Mouse (Mus musculus): ENCODE data around the gene Eno3. TPM values are rescaled to one million over a fixed set of nuclear protein-coding genes. Genes with fewer than 3 reads are reported as not detected.

The Eno3 gene
- polyA plus RNA-seq (2015; fragmentation: Nextera tagmentation; extraction: Ambion mirVana) = 6.0 and 8.1 TPM in 2 replicates

DNA sequence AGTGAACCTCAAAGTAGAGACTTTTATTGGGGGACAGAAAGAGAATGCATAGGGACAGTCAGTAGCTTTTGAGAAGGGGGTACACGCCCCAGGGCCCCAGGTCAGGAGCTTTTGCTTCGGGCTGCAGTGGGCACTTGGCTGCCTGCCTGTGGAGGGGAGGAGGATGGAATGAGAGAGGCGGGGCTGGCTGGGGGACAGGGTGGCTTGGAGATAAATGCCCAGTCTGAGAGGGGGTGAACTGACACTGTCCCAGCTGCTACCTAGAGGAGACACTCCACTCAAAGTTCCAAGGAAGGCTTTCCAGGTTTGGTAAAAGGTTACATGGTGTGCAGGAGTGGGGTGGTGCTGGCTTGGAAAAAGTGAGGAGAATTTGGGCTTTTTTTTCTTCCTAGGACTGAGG is at the start of gene Eno3:
Gene Eno3, plus strand, starts transcription at position 239 of the 400 bp plus-strand sequence.
- no peak for ATAC-seq
- peak within 1 kb of the TSS; percentile 95 for H3K4me3 ChIP-seq (ENCODE audit: low read depth, low read length)
- no peaks in the 10 kb centered on the region for H3K27me3 ChIP-seq (ENCODE audit: control insufficient read depth, insufficient read depth, low read depth, low read length)
- peak within 1 kb of the TSS; percentile 59 for H3K9ac ChIP-seq (ENCODE audit: low read depth, low read length)
- H3K27ac ChIP-seq (ENCODE audit: low read length) = no peak within 1 kb of the TSS
- no peaks in the 10 kb centered on the region for H3K36me3 ChIP-seq (ENCODE audit: control insufficient read depth, insufficient read depth, low read length)
- 15% methylated on average over 3 of the region's 3 CpGs for WGBS
- H3K4me1 ChIP-seq (ENCODE audit: control insufficient read depth, insufficient read depth, low read length) = peaks cover 27% of the 10 kb centered on the region
- no peaks in the 10 kb centered on the region for H3K9me3 ChIP-seq (replicated peaks; ENCODE audit: control insufficient read depth, low read length, poor library complexity, severe bottlenecking)
- H3K4me2 ChIP-seq (ENCODE audit: low read length) = peak within 1 kb of the TSS; percentile 83

DNA sequence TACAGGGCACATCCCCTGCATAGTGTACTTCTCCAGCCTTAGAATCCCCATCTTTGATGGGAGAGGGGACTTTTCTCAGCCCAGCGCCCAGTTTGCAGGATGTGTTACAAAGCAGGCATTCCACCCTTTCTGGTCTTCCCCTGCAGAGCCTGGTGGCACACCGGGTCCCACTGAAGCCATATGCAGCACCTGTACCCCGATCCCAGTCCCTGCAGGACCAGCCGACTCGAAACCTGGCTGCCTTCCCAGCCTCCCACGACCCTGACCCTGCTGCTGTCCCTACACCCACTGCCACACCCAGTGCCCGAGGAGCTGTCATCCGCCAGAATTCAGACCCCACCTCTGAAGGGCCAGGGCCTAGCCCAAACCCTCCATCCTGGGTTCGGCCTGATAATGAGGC is 49.4 kb upstream of the Eno3 start:
- Histone ChIP-seq H3K9me3 (replicated peaks; ENCODE audit: control insufficient read depth, low read length, poor library complexity, severe bottlenecking) (no peaks in the 10 kb centered on the region), H3K4me1 (ENCODE audit: control insufficient read depth, insufficient read depth, low read length) (no peaks in the 10 kb centered on the region), H3K4me3 (ENCODE audit: low read depth, low read length) (no peak overlapping the region), H3K27me3 (ENCODE audit: control insufficient read depth, insufficient read depth, low read depth, low read length) (no peaks in the 10 kb centered on the region), H3K27ac (ENCODE audit: low read length) (no peak overlapping the region), H3K36me3 (ENCODE audit: control insufficient read depth, insufficient read depth, low read length) (peaks cover 44% of the 10 kb centered on the region), H3K4me2 (ENCODE audit: low read length) (no peak overlapping the region), H3K9ac (ENCODE audit: low read depth, low read length) (no peak overlapping the region)
- 94% methylated on average over 9 of the region's 9 CpGs for whole genome bisulfite sequencing
- ATAC-seq = no peak

DNA sequence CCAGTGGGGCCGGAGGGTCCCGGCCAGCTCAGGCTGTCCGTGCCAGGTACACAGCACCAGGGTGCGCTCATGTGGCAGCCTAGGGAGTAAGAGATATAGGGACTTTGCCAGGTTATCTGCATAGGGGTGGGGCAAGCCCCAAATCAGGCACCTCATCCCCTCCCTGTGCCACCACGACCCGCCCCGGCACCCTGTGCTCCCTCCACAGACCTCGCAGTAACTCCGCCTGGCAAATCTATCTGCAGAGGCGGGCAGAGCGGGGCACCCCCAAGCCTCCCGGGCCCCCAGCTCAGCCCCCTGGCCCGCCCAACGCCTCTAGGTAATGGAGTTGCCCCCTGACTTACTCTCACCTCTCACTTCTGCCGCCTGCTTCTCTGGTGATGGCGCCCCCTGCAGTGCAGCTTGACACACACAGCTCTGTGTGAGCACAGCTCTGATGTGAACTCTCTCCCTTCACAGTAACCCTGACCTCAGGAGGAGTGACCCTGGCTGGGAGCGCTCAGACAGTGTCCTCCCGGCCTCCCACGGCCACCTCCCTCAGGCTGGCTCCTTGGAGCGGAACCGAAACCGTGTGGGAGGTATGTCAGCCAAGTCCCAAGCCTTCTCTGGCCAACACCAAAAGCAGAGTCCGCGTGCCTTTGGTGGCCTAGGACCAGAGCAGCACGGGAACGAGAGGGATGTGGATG is 48.5 kb upstream of the Eno3 start:
- no peaks in the 10 kb centered on the region for H3K9me3 ChIP-seq (replicated peaks; ENCODE audit: control insufficient read depth, low read length, poor library complexity, severe bottlenecking)
- no peak for ATAC-seq
- H3K4me1 ChIP-seq (ENCODE audit: control insufficient read depth, insufficient read depth, low read length) = no peaks in the 10 kb centered on the region
- no peak overlapping the region for H3K4me2 ChIP-seq (ENCODE audit: low read length)
- no peak overlapping the region for H3K27ac ChIP-seq (ENCODE audit: low read length)
- H3K4me3 ChIP-seq (ENCODE audit: low read depth, low read length) = no peak overlapping the region
- peaks cover 45% of the 10 kb centered on the region for H3K36me3 ChIP-seq (ENCODE audit: control insufficient read depth, insufficient read depth, low read length)
- 83% methylated on average over 26 of the region's 26 CpGs for WGBS
- H3K27me3 ChIP-seq (ENCODE audit: control insufficient read depth, insufficient read depth, low read depth, low read length) = no peaks in the 10 kb centered on the region
- no peak overlapping the region for H3K9ac ChIP-seq (ENCODE audit: low read depth, low read length)

DNA sequence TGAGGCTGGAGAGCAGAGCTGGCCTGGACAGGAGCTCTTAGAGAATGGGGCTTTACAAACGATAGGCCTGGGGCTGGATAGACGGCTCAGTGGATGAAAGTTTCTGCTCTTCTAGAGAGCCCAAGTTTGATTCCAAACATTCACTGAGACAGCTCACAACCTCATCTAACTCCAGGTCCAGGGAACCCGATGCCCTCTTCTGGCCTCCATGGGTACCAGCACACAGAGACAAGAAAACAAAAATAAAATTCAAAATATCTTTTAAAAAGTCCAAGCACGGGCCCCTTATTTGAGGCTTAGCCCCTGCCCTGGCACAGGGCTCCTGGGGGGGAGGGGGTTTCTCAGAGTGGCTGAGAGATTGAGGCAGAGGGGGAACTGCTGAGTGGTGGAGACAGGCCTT is 46.2 kb upstream of the Eno3 start:
- no peaks in the 10 kb centered on the region for H3K9me3 ChIP-seq (replicated peaks; ENCODE audit: control insufficient read depth, low read length, poor library complexity, severe bottlenecking)

DNA sequence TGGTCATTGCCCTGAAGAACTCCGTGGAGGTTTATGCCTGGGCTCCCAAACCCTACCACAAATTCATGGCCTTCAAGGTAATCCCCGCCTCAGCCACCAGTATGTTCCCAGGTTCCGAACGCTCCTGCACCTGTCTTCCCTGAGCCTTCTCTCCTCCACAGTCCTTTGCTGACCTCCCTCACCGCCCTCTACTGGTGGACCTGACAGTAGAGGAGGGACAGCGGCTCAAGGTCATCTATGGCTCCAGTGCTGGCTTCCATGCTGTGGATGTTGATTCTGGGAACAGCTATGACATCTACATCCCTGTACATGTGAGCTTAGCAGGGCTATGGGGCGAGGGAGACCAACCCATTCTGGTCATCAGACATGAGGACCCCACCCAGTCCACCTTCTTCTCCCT is 44.5 kb upstream of the Eno3 start:
- Histone ChIP-seq H3K9me3 (replicated peaks; ENCODE audit: control insufficient read depth, low read length, poor library complexity, severe bottlenecking) (no peaks in the 10 kb centered on the region), H3K36me3 (ENCODE audit: control insufficient read depth, insufficient read depth, low read length) (peaks cover 33% of the 10 kb centered on the region), H3K4me3 (ENCODE audit: low read depth, low read length) (no peak overlapping the region), H3K27me3 (ENCODE audit: control insufficient read depth, insufficient read depth, low read depth, low read length) (no peaks in the 10 kb centered on the region), H3K9ac (ENCODE audit: low read depth, low read length) (no peak overlapping the region), H3K27ac (ENCODE audit: low read length) (no peak overlapping the region), H3K4me1 (ENCODE audit: control insufficient read depth, insufficient read depth, low read length) (peaks cover 3% of the 10 kb centered on the region; the same call in 1 of the 2 replicates), H3K4me2 (ENCODE audit: low read length) (no peak overlapping the region)
- no peak for ATAC-seq
- WGBS = 84% methylated on average over 7 of the region's 7 CpGs

More for the DNA sequence above, 46.2 kb upstream of the Eno3 start:
- Histone ChIP-seq H3K36me3 (ENCODE audit: control insufficient read depth, insufficient read depth, low read length) (peaks cover 41% of the 10 kb centered on the region), H3K9ac (ENCODE audit: low read depth, low read length) (no peak overlapping the region), H3K4me1 (ENCODE audit: control insufficient read depth, insufficient read depth, low read length) (peaks cover 3% of the 10 kb centered on the region; the same call in 1 of the 2 replicates), H3K27ac (ENCODE audit: low read length) (no peak overlapping the region), H3K27me3 (ENCODE audit: control insufficient read depth, insufficient read depth, low read depth, low read length) (no peaks in the 10 kb centered on the region), H3K4me2 (ENCODE audit: low read length) (no peak overlapping the region), H3K4me3 (ENCODE audit: low read depth, low read length) (no peak overlapping the region)
- no peak for ATAC-seq
- 92% methylated on average over 4 of the region's 4 CpGs for WGBS

DNA sequence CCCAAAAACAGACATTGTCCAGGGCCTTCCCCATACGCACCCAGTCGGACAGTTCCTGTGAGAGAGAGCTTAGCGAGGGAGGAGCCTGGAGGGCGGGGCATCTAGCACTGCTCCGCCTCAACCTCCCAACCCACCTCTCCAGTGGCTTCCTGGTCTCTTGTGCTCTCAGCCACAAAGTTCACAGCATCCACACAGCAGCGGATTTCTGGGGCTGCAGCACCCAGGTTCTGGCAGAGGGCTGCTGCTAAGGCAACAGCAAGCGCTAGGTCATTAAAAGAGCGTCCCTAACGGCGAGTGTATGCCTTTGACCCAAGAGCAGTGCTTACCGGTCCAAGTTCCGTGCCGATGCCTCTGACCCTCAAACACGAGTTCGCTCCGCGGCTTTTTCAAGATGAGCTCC is 41.9 kb upstream of the Eno3 start:
- 3% methylated on average over 17 of the region's 17 CpGs for WGBS
- Histone ChIP-seq H3K27ac (ENCODE audit: low read length) (no peak overlapping the region), H3K4me3 (ENCODE audit: low read depth, low read length) (peak overlapping the region; percentile 13; the same call in 1 of the 2 replicates), H3K4me2 (ENCODE audit: low read length) (peak overlapping the region; percentile 46), H3K9ac (ENCODE audit: low read depth, low read length) (peak overlapping the region; percentile 4; the same call in 1 of the 2 replicates), H3K36me3 (ENCODE audit: control insufficient read depth, insufficient read depth, low read length) (peaks cover 19% of the 10 kb centered on the region), H3K9me3 (replicated peaks; ENCODE audit: control insufficient read depth, low read length, poor library complexity, severe bottlenecking) (no peaks in the 10 kb centered on the region), H3K27me3 (ENCODE audit: control insufficient read depth, insufficient read depth, low read depth, low read length) (no peaks in the 10 kb centered on the region), H3K4me1 (ENCODE audit: control insufficient read depth, insufficient read depth, low read length) (peaks cover 3% of the 10 kb centered on the region; the same call in 1 of the 2 replicates)
- no peak for ATAC-seq

DNA sequence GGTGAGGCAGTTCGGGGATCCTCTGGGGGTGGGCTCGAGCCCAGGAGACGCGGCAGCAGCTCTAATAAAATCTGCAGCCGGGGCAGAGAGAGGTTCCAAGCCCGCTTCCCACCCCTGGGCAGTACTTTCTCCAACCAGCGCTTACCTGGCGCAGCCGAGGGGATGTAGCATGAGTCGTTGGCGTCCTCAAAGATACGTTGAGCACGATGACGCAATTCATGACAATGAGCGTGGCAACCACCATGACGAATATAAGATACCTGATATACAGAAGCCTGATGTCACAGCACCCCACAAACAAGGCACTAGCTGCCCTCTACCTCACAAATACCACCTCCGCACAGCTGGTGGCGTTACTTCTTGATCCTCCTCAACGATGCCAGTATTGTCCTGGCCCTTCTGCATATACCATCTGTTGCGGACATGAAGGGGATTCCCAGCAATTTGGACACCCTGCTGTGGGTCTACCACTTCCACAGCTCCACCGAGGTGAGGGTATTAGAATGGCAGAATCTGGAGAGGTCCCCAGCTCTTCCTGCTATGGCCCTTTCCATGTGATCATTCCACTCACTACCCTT is 41.4 kb upstream of the Eno3 start, which contains the start of gene 4930544D05Rik:
Gene 4930544D05Rik, plus strand, starts transcription at position 333 of the 578 bp plus-strand sequence.
- Histone ChIP-seq H3K9ac (ENCODE audit: low read depth, low read length) (peak within 1 kb of the TSS; percentile 4; the same call in 1 of the 2 replicates), H3K27me3 (ENCODE audit: control insufficient read depth, insufficient read depth, low read depth, low read length) (no peaks in the 10 kb centered on the region), H3K4me2 (ENCODE audit: low read length) (peak within 1 kb of the TSS; percentile 46), H3K9me3 (replicated peaks; ENCODE audit: control insufficient read depth, low read length, poor library complexity, severe bottlenecking) (no peaks in the 10 kb centered on the region), H3K27ac (ENCODE audit: low read length) (no peak within 1 kb of the TSS), H3K4me3 (ENCODE audit: low read depth, low read length) (peak within 1 kb of the TSS; percentile 13; the same call in 1 of the 2 replicates), H3K36me3 (ENCODE audit: control insufficient read depth, insufficient read depth, low read length) (peaks cover 13% of the 10 kb centered on the region), H3K4me1 (ENCODE audit: control insufficient read depth, insufficient read depth, low read length) (peaks cover 3% of the 10 kb centered on the region; the same call in 1 of the 2 replicates)
- ATAC-seq = no peak
- 10% methylated on average over 21 of the region's 21 CpGs for WGBS

DNA sequence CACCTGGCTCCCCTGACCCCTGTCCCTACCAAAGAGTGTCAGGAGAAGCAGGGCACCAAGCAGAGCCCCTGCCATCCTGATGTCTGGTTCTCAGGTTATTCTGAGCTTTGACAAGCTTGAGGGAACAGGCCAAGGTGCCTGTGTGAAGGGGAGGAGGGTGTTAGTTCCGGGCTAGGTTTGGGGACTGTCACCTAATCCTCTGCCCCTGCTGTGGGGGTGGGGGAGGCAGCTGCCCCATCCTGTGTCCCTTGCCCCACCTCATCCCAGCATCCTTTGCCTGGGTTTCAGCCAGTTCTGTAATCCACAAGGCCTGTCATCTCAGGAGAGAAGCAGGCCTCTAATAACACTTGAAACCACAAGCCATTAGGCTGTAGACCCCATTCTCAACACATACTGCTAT is 37.9 kb upstream of the Eno3 start, which contains the start of gene Chrne:
Gene Chrne, minus strand, starts transcription at position 116 of the 400 bp plus-strand sequence.
- Histone ChIP-seq H3K4me1 (ENCODE audit: control insufficient read depth, insufficient read depth, low read length) (peaks cover 3% of the 10 kb centered on the region; the same call in 1 of the 2 replicates), H3K27ac (ENCODE audit: low read length) (no peak within 1 kb of the TSS), H3K27me3 (ENCODE audit: control insufficient read depth, insufficient read depth, low read depth, low read length) (no peaks in the 10 kb centered on the region), H3K9me3 (replicated peaks; ENCODE audit: control insufficient read depth, low read length, poor library complexity, severe bottlenecking) (no peaks in the 10 kb centered on the region), H3K9ac (ENCODE audit: low read depth, low read length) (no peak within 1 kb of the TSS), H3K36me3 (ENCODE audit: control insufficient read depth, insufficient read depth, low read length) (0 out of 2 replicates have a peak, but pooled peaks cover 3% of the 10 kb centered on the region), H3K4me3 (ENCODE audit: low read depth, low read length) (no peak within 1 kb of the TSS), H3K4me2 (ENCODE audit: low read length) (no peak within 1 kb of the TSS)
- 36% methylated on average over 1 of the region's 1 CpGs for WGBS
- ATAC-seq = no peak
